Mouse (Mus musculus): ENCODE results near the gene Prkch. TPM values are rescaled to one million over a fixed set of nuclear protein-coding genes. Genes with fewer than 3 reads are reported as not detected.

The Prkch gene
- polyA plus RNA-seq, 2 experiments = 1.1 to 1.6 TPM

- no peaks in the 10 kb centered on the region for H3K36me3 ChIP-seq (replicated peaks; ENCODE audit: control insufficient read depth, insufficient read depth, low read depth)
- DNase-seq (ENCODE audit: low read depth in 3 of 3, low spot score in 3 of 3) = no peak
- H3K4me1 ChIP-seq (replicated peaks; ENCODE audit: control insufficient read depth in 2 of 2, insufficient read depth in 2 of 2, low read length in 1 of 2) = peaks cover 0 to 8% of the 10 kb centered on the region in 2 experiments; a peak in 1 of 4 replicates
- no peak overlapping the region for H3K4me2 ChIP-seq (ENCODE audit: low read depth)
- H3K4me3 ChIP-seq (ENCODE audit: insufficient read depth in 1 of 2, low read depth in 2 of 2, low read length in 2 of 2) = no peak overlapping the region
- H3K27ac ChIP-seq = no peak overlapping the region
- ATAC-seq (ENCODE audit: insufficient read depth) = no peak
- H3K27me3 ChIP-seq (ENCODE audit: control insufficient read depth, insufficient read depth, low read length) = no peaks in the 10 kb centered on the region
- WGBS (ENCODE audit: insufficient replicate concordance) = 54% methylated on average over 12 of the region's 12 CpGs
- TF ChIP-seq CTCF (IDR thresholded peaks at IDR 0.05; ENCODE audit: low read depth) (no peak), EP300 (IDR thresholded peaks at IDR 0.05; ENCODE audit: low read depth) (no peak)
- no peak overlapping the region for H3K9ac ChIP-seq (replicated peaks)
- no peaks in the 10 kb centered on the region for H3K9me3 ChIP-seq (ENCODE audit: control insufficient read depth, low read length)
These were observed 20.2 kb downstream of the Prkch start for GRCm38 (mm10) chr12:73604762-73605161.

GRCm38 (mm10) chr12:73605174-73605573 lies 20.6 kb downstream of the Prkch start:
- Histone ChIP-seq H3K4me3 (ENCODE audit: insufficient read depth in 1 of 2, low read depth in 2 of 2, low read length in 2 of 2) (no peak overlapping the region), H3K9ac (replicated peaks) (no peak overlapping the region), H3K9me3 (ENCODE audit: control insufficient read depth, low read length) (no peaks in the 10 kb centered on the region), H3K27me3 (ENCODE audit: control insufficient read depth, insufficient read depth, low read length) (no peaks in the 10 kb centered on the region), H3K4me2 (ENCODE audit: low read depth) (no peak overlapping the region), H3K4me1 (replicated peaks; ENCODE audit: control insufficient read depth in 2 of 2, insufficient read depth in 2 of 2, low read length in 1 of 2) (peaks cover 0 to 8% of the 10 kb centered on the region in 2 experiments; a peak in 1 of 4 replicates), H3K27ac (no peak overlapping the region), H3K36me3 (replicated peaks; ENCODE audit: control insufficient read depth, insufficient read depth, low read depth) (no peaks in the 10 kb centered on the region)
- 28% methylated on average over 4 of the region's 4 CpGs for WGBS (ENCODE audit: insufficient replicate concordance)
- DNase-seq (ENCODE audit: low read depth in 3 of 3, low spot score in 3 of 3) (no peak), ATAC-seq (ENCODE audit: insufficient read depth) (no peak)
- TF ChIP-seq EP300 (IDR thresholded peaks at IDR 0.05; ENCODE audit: low read depth) = no peak
- TF ChIP-seq CTCF (IDR thresholded peaks at IDR 0.05; ENCODE audit: low read depth) = no peak

- TF ChIP-seq EP300 (IDR thresholded peaks at IDR 0.05; ENCODE audit: low read depth) (no peak), CTCF (IDR thresholded peaks at IDR 0.05; ENCODE audit: low read depth) (no peak)
- Histone ChIP-seq H3K27me3 (ENCODE audit: control insufficient read depth, insufficient read depth, low read length) (no peaks in the 10 kb centered on the region), H3K27ac (no peak overlapping the region), H3K36me3 (replicated peaks; ENCODE audit: control insufficient read depth, insufficient read depth, low read depth) (no peaks in the 10 kb centered on the region), H3K4me2 (ENCODE audit: low read depth) (no peak overlapping the region), H3K4me1 (replicated peaks; ENCODE audit: control insufficient read depth in 2 of 2, insufficient read depth in 2 of 2, low read length in 1 of 2) (peaks cover 0 to 8% of the 10 kb centered on the region in 2 experiments; a peak in 1 of 4 replicates), H3K4me3 (ENCODE audit: insufficient read depth in 1 of 2, low read depth in 2 of 2, low read length in 2 of 2) (no peak overlapping the region), H3K9ac (replicated peaks) (no peak overlapping the region), H3K9me3 (ENCODE audit: control insufficient read depth, low read length) (no peaks in the 10 kb centered on the region)
- no peak for ATAC-seq (ENCODE audit: insufficient read depth)
- 31% methylated on average over 13 of the region's 13 CpGs for WGBS (ENCODE audit: insufficient replicate concordance)
- no peak for DNase-seq (ENCODE audit: low read depth in 3 of 3, low spot score in 3 of 3)
These were observed 22.9 kb downstream of the Prkch start for GRCm38 (mm10) chr12:73607381-73608064.

GRCm38 (mm10) chr12:73608065-73608397 lies 23.4 kb downstream of the Prkch start:
- no peak overlapping the region for H3K27ac ChIP-seq
- H3K4me2 ChIP-seq (ENCODE audit: low read depth) = no peak overlapping the region
- WGBS (ENCODE audit: insufficient replicate concordance) = 23% methylated on average over 4 of the region's 4 CpGs
- ATAC-seq (ENCODE audit: insufficient read depth) (no peak), DNase-seq (ENCODE audit: low read depth in 3 of 3, low spot score in 3 of 3) (no peak)
- TF ChIP-seq EP300 (IDR thresholded peaks at IDR 0.05; ENCODE audit: low read depth) = no peak
- H3K9ac ChIP-seq (replicated peaks) = no peak overlapping the region
- H3K4me1 ChIP-seq (replicated peaks; ENCODE audit: control insufficient read depth in 2 of 2, insufficient read depth in 2 of 2, low read length in 1 of 2) = peaks cover 0 to 8% of the 10 kb centered on the region in 2 experiments; a peak in 1 of 4 replicates
- no peaks in the 10 kb centered on the region for H3K27me3 ChIP-seq (ENCODE audit: control insufficient read depth, insufficient read depth, low read length)
- no peaks in the 10 kb centered on the region for H3K36me3 ChIP-seq (replicated peaks; ENCODE audit: control insufficient read depth, insufficient read depth, low read depth)
- no peaks in the 10 kb centered on the region for H3K9me3 ChIP-seq (ENCODE audit: control insufficient read depth, low read length)
- H3K4me3 ChIP-seq (ENCODE audit: insufficient read depth in 1 of 2, low read depth in 2 of 2, low read length in 2 of 2) = no peak overlapping the region

- Histone ChIP-seq H3K4me3 (ENCODE audit: insufficient read depth in 1 of 2, low read depth in 2 of 2, low read length in 2 of 2) (no peak overlapping the region), H3K4me1 (replicated peaks; ENCODE audit: control insufficient read depth in 2 of 2, insufficient read depth in 2 of 2, low read length in 1 of 2) (peaks cover 0 to 8% of the 10 kb centered on the region in 2 experiments; a peak in 1 of 4 replicates), H3K9me3 (ENCODE audit: control insufficient read depth, low read length) (no peaks in the 10 kb centered on the region), H3K27me3 (ENCODE audit: control insufficient read depth, insufficient read depth, low read length) (no peaks in the 10 kb centered on the region), H3K36me3 (replicated peaks; ENCODE audit: control insufficient read depth, insufficient read depth, low read depth) (no peaks in the 10 kb centered on the region), H3K4me2 (ENCODE audit: low read depth) (no peak overlapping the region), H3K27ac (no peak overlapping the region), H3K9ac (replicated peaks) (no peak overlapping the region)
- TF ChIP-seq EP300 (IDR thresholded peaks at IDR 0.05; ENCODE audit: low read depth) (no peak), CTCF (IDR thresholded peaks at IDR 0.05; ENCODE audit: low read depth) (no peak)
- DNase-seq (ENCODE audit: low read depth in 3 of 3, low spot score in 3 of 3) (no peak), ATAC-seq (ENCODE audit: insufficient read depth) (no peak)
- 54% methylated on average over 3 of the region's 3 CpGs for WGBS (ENCODE audit: insufficient replicate concordance)
These were observed 24.7 kb downstream of the Prkch start for GRCm38 (mm10) chr12:73609262-73609661.
